Mouse (Mus musculus) liver, adult 2 months (tissue): Measurements from ENCODE around the gene Ddx23.

ENCODE experiments used
- CTCF ChIP-seq: fragments of 200-500 bp; IDR thresholded peaks from 2 replicates; pipeline ENCODE4 v1.5.1; 2011; ENCODE audit warnings: low read depth, low read length, control low read depth
- POLR2A ChIP-seq: fragments of 200-500 bp; IDR thresholded peaks from 2 replicates; pipeline ENCODE4 v1.6.1; 2011; ENCODE audit warnings: low read length, control low read depth; ENCODE audit not compliant: insufficient read depth; ENCODE audit errors: extremely low read depth

- no peak for TF ChIP-seq POLR2A
- TF ChIP-seq CTCF = peak; percentile 52
Observed at GRCm38 (mm10) chr15:98664042-98664907, 1.6 kb upstream of the Ddx23 start.
